Mouse (Mus musculus) bone marrow macrophage, adult 2 months (primary cell): ENCODE measurements around the gene Prdx5. TPM values are rescaled to one million over a fixed set of nuclear protein-coding genes. Genes with fewer than 3 reads are reported as not detected.
A peak's percentile ranks its signal among the peaks of the same experiment; 100 is the strongest.

Source experiments
- H3K27ac ChIP-seq: 2 replicates; pipeline ENCODE4 v1.5.1; 2012; ENCODE audit warnings: low read depth, low read length; ENCODE audit not compliant: insufficient read depth
- H3K4me1 ChIP-seq: 2 replicates; pipeline ENCODE4 v1.6.1; 2012; ENCODE audit warnings: low read length; ENCODE audit not compliant: control insufficient read depth, insufficient read depth
- H3K4me3 ChIP-seq: 2 replicates; pipeline ENCODE4 v1.5.1; 2012; ENCODE audit warnings: mild to moderate bottlenecking, low read length, moderate library complexity; ENCODE audit not compliant: insufficient read depth
- CTCF ChIP-seq: IDR thresholded peaks from 2 replicates; pipeline ENCODE4 v1.5.1; 2012; ENCODE audit warnings: low read depth, mild to moderate bottlenecking, low read length, moderate library complexity
- POLR2A ChIP-seq: IDR thresholded peaks from 2 replicates; pipeline ENCODE4 v1.6.1; 2012; ENCODE audit warnings: mild to moderate bottlenecking, low read depth, low read length, borderline replicate concordance
- polyA plus RNA-seq: library from polyadenylated mRNA; stranded (reverse); fragments of >200 nt; gene quantifications from 2 replicates; pipeline ENCODE4 v1.2.4, GENCODE M21; 2012; ENCODE audit not compliant: missing spikeins, insufficient read depth, insufficient read length

The Prdx5 gene
- polyA plus RNA-seq, 1 experiment = 349 TPM

DNA sequence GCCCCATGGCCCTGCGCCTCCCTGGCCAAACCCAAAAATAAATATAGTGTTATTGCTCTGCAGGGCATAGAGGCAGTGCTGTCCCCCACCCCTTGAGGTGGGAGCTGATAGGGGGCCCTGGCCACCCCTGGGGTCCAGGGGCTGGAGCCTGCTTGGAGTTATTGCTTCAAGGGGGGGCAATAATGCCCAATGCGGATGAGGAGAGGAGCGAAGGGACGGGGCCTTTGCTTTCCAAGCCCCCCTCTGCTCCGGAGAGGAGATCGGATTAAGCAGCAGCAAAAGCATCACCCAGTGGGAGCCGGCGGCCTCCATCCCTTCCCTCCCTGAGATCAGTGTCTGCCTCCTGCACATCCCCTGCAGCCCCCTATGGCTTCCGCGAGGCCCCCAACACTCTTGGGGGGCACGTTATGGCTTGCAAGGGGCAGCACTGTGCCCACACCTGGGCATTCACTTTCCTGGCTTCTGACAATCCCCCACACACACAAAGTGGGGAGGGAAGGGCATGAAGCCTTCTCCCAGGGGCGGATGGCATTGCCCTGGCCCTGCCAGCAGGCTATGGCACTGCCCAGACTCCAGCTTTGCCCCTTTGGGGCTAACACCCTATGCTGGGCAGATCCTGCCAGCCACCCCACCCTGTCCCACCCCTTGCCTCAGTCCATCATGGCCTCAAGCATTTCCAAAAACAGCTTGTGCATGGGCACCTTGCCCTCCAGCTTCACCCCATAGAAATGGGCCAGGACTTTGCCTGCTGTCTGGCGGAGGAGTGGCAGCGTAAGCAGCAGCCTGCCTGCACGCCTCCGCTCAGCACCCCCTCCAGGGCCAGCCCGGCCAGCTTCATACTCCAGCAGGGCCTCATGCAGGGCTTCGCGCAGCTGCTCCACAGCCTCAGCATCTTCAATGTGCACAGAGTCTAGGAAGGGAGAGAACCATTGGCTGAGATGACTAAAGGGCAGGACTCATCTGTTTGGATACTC is 1.5 kb upstream of the Prdx5 start:
- H3K4me3 ChIP-seq = peak overlapping the region; percentile 81
- peaks cover 13% of the 10 kb centered on the region for H3K4me1 ChIP-seq
- TF ChIP-seq CTCF (no peak), POLR2A (0 out of 2 replicates have a peak, but pooled peaks have one; percentile 20)
- peak overlapping the region; percentile 39 for H3K27ac ChIP-seq

DNA sequence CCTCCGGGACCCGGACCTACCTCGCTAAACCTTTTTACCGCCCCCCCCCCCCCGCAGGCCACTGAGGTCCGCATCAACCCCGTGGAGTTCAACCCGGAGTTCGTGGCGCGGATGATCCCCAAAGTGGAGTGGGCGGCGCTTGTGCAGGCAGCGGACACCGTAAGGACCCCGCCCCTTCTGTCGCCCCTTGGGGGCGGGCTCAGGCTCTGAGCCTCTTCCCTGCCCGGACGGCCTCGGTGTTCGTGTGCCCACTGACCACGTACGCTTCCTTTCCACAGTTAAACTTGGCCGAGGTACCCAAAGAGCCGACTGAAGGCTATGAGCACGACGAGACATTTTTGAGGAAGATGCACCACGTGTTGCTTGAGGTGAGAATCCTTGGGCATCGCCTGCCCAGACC is 400 bp upstream of the Prdx5 start:
- Histone ChIP-seq H3K4me1 (peaks cover 13% of the 10 kb centered on the region), H3K27ac (peak overlapping the region; percentile 98), H3K4me3 (peak overlapping the region; percentile 81)

DNA sequence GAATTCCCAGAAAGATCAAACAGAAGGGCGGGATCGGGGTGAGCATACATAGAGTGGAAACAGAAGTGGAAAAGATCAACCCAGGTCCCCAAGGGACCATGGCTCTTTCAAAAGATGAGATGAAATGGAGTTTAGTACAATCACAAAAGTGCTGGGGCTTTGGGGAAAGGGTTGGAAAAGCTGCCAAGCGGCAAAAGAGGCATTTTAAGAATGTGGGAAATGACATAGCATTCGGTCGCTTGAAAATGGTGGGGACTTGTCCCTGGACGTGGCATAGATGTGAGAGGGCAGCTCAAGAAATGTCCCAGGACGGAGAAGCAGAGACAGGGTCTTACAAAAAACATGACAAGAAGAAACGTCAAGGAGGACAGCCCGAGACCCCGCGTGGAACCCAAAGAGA is 885 bp downstream of the Prdx5 start:
- Histone ChIP-seq H3K4me1 (peaks cover 13% of the 10 kb centered on the region), H3K27ac (peak overlapping the region; percentile 98), H3K4me3 (peak overlapping the region; percentile 81)
- TF ChIP-seq CTCF (no peak), POLR2A (no peak)

GRCm38 (mm10) chr19:6907811-6908540 is 1.9 kb downstream of the Prdx5 start:
- TF ChIP-seq POLR2A (no peak), CTCF (0 out of 2 replicates have a peak, but pooled peaks have one; percentile 11)
- peak overlapping the region; percentile 81 for H3K4me3 ChIP-seq
- peak overlapping the region; percentile 44 for H3K27ac ChIP-seq
- H3K4me1 ChIP-seq = peaks cover 13% of the 10 kb centered on the region

DNA sequence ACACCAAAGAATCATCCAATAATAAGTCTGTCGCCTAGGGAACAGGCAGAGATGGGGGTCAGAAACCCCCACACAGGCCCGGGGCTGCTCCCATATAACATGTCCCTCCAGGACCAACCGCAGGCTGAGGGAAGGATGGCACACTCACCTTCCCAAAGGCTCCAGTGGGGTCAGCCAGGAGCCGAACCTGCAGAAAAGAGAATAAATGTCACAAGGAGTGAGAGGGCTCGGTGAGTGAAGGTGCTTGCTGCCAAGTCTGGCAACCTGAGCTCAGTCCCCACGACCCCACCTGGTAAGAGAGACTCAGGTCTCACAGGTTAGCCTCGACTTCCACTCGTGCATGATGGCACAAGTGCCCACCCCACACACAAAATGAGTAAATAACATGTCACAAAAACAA is 2.8 kb downstream of the Prdx5 start:
- H3K4me3 ChIP-seq = no peak overlapping the region
- peaks cover 13% of the 10 kb centered on the region for H3K4me1 ChIP-seq
- 0 out of 2 replicates have a peak overlapping the region, but pooled peaks have one; percentile 35 for H3K27ac ChIP-seq
- TF ChIP-seq CTCF (no peak), POLR2A (no peak)

DNA sequence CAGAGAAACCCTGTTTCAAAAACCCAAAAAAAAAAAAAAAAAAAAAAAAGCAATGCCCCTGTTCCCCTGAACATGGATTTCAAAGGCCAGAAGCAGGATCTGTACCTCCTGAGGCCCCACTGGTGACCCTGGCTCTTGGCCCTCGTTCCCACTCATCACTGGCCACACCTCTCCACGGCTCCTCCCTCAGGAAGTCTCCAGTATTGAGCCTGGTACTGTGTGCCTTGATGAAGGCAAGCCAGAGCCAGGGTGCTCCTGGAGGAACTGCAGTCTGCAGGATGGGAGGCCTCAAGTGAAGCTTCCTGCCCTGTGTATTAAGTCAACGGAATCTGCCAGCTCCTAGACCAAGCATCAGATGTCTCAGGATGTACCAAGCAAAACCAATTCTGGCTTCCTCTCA is 3.7 kb downstream of the Prdx5 start:
- no peak for TF ChIP-seq CTCF
- no peak for TF ChIP-seq POLR2A
- H3K4me1 ChIP-seq = peaks cover 13% of the 10 kb centered on the region
- H3K27ac ChIP-seq = no peak overlapping the region
- no peak overlapping the region for H3K4me3 ChIP-seq

- no peak overlapping the region for H3K4me3 ChIP-seq
- TF ChIP-seq CTCF = no peak
- peaks cover 13% of the 10 kb centered on the region for H3K4me1 ChIP-seq
- no peak overlapping the region for H3K27ac ChIP-seq
These were observed 4.3 kb downstream of the Prdx5 start for GRCm38 (mm10) chr19:6905498-6906159.

- H3K27ac ChIP-seq = no peak overlapping the region
- no peak for TF ChIP-seq POLR2A
- TF ChIP-seq CTCF = no peak
- no peak overlapping the region for H3K4me3 ChIP-seq
- peaks cover 13% of the 10 kb centered on the region for H3K4me1 ChIP-seq
These were observed 5.1 kb downstream of the Prdx5 start for GRCm38 (mm10) chr19:6904846-6905245.

GRCm38 (mm10) chr19:6903031-6903430 is 6.9 kb downstream of the Prdx5 start:
- Histone ChIP-seq H3K4me1 (peaks cover 13% of the 10 kb centered on the region), H3K4me3 (no peak overlapping the region)
- TF ChIP-seq CTCF (no peak), POLR2A (no peak)

More at GRCm38 (mm10) chr19:6903031-6903430, 6.9 kb downstream of the Prdx5 start:
- no peak overlapping the region for H3K27ac ChIP-seq
